Mouse (Mus musculus) hindbrain, embryonic 13.5 days (tissue): ENCODE results near the gene Kctd15. TPM values are rescaled to one million over a fixed set of nuclear protein-coding genes. Genes with fewer than 3 reads are reported as not detected.

ENCODE experiments used
- ATAC-seq: fragments of 200-750 bp; cut with Nextera tagmentation; 2 replicates; pipeline ENCODE4 v1.8.0; 2017; ENCODE audit warnings: moderate TSS enrichment; ENCODE audit not compliant: low FRiP score
- H3K27ac ChIP-seq: fragments of 300-500 bp; sonication (generic); 2 replicates; pipeline ENCODE4 v1.5.1; 2015; ENCODE audit warnings: inconsistent platforms, mild to moderate bottlenecking, moderate library complexity
- H3K27me3 ChIP-seq: fragments of 300-500 bp; sonication (generic); 2 replicates; pipeline ENCODE4 v1.6.1; 2015; ENCODE audit warnings: mild to moderate bottlenecking, inconsistent platforms
- H3K36me3 ChIP-seq: fragments of 300-500 bp; sonication (generic); 2 replicates; pipeline ENCODE4 v1.6.1; 2015; ENCODE audit warnings: mild to moderate bottlenecking, inconsistent platforms
- H3K4me1 ChIP-seq: fragments of 300-500 bp; sonication (generic); replicated peaks from 2 replicates; pipeline ENCODE4 v1.6.1; 2015; ENCODE audit warnings: inconsistent platforms
- H3K4me2 ChIP-seq: fragments of 300-500 bp; sonication (generic); 2 replicates; pipeline ENCODE4 v1.6.1; 2015; ENCODE audit warnings: inconsistent platforms, mild to moderate bottlenecking, moderate library complexity
- H3K4me3 ChIP-seq: fragments of 300-500 bp; sonication (generic); 2 replicates; pipeline ENCODE4 v1.5.1; 2015; ENCODE audit warnings: mild to moderate bottlenecking, inconsistent platforms
- H3K9ac ChIP-seq: fragments of 300-500 bp; sonication (generic); 2 replicates; pipeline ENCODE4 v1.6.1; 2015; ENCODE audit warnings: mild to moderate bottlenecking, inconsistent platforms
- H3K9me3 ChIP-seq: fragments of 300-500 bp; sonication (generic); 2 replicates; pipeline ENCODE4 v1.6.1; 2016; ENCODE audit warnings: inconsistent platforms
- WGBS: fragments of 180-500 bp; shearing (Covaris S2); methylation state at CpG from one replicate; pipeline ENCODE4 v1.1.7; 2015; 5-methylcytosine and 5-hydroxymethylcytosine counted together
- polyA plus RNA-seq: library from polyadenylated mRNA; unstranded; fragments of >200 nt; fragmentation: Nextera tagmentation; extraction: Ambion mirVana; gene quantifications from 2 replicates; pipeline ENCODE4 v1.2.1, GENCODE M21; 2015

The Kctd15 gene
- polyA plus RNA-seq, 1 experiment from 2014 or later, result 36.0 TPM

DNA sequence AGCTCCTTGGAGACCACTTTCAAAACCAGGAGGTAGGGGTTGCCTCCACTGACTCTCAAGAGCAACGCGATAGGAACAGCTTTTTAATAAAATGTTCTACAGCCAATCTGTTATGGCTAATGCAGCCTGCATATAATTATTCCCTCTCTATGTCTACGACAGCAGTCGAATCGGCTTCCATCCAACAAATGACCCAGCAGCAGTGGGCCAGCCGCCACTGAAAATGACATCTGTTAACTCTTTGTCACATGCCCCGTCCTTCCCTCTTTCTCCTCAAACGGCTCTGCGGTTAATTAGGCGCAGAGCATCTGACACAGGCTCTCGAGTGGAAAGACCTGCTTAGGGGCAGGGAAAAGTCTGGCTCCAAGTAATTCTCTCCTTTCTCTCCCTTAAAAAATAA is 49.8 kb downstream of the Kctd15 start:
- WGBS, result 4% methylated on average over 11 of the region's 11 CpGs
- H3K27ac ChIP-seq, result peak overlapping the region; percentile 87
- no peaks in the 10 kb centered on the region for H3K27me3 ChIP-seq
- no peak overlapping the region for H3K9ac ChIP-seq
- no peak overlapping the region for H3K4me3 ChIP-seq
- H3K4me1 ChIP-seq, result peaks cover 34% of the 10 kb centered on the region
- no peaks in the 10 kb centered on the region for H3K9me3 ChIP-seq
- peak overlapping the region; percentile 37 for H3K4me2 ChIP-seq
- ATAC-seq, result peak; percentile 67
- no peaks in the 10 kb centered on the region for H3K36me3 ChIP-seq

DNA sequence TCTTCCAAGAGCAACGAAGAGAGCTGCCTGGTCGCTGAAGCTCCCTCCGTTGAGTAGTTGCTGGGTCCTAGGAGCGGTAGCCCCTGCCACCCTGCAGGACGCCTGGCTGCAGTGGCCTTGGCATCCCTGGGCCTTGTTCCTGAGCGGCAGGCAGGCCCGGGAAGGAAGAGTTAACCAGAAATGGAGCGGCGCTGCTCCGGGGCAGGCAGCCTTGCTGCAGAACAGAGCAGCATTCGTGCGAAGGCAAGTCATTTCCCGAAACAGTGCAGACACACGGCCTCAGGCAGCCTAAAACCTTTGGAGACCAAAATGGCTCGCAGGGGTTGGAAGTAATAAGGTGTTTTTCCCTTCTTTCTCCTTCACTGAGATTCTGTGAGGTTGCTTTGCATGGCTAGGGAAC is 50.5 kb downstream of the Kctd15 start:
- no peaks in the 10 kb centered on the region for H3K27me3 ChIP-seq
- peaks cover 34% of the 10 kb centered on the region for H3K4me1 ChIP-seq
- H3K9ac ChIP-seq, result peak overlapping the region; percentile 51
- ATAC-seq, result peak; percentile 44; the same call in 1 of the 2 replicates
- H3K9me3 ChIP-seq, result no peaks in the 10 kb centered on the region
- H3K27ac ChIP-seq, result peak overlapping the region; percentile 87
- H3K36me3 ChIP-seq, result no peaks in the 10 kb centered on the region
- peak overlapping the region; percentile 37 for H3K4me2 ChIP-seq
- 20% methylated on average over 15 of the region's 15 CpGs for WGBS
- H3K4me3 ChIP-seq, result no peak overlapping the region

DNA sequence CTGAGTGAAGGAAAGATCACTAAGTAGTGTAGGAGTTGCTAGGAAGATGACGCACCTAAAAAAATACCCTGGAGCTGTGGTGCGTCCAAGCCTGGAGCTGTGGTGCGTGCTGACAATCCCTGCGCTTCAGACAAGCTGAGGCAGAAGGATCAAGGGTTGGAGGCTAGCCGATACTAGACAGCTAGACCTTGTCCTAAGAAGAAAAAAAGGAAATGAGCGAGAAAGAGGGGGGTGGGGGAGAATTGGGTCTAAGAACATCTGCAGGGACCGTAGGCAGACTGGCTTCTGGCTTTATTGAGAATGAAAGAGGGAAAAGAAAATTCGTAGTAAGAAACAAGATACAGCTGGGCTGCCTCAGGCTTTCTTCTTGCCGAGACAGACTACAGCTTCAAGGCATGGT is 58.0 kb downstream of the Kctd15 start:
- peaks cover 24% of the 10 kb centered on the region for H3K4me1 ChIP-seq
- ATAC-seq, result no peak
- H3K9me3 ChIP-seq, result no peaks in the 10 kb centered on the region
- H3K4me3 ChIP-seq, result no peak overlapping the region
- H3K4me2 ChIP-seq, result no peak overlapping the region
- H3K36me3 ChIP-seq, result no peaks in the 10 kb centered on the region
- 66% methylated on average over 9 of the region's 9 CpGs for WGBS
- H3K27ac ChIP-seq, result no peak overlapping the region
- H3K27me3 ChIP-seq, result no peaks in the 10 kb centered on the region
- no peak overlapping the region for H3K9ac ChIP-seq

DNA sequence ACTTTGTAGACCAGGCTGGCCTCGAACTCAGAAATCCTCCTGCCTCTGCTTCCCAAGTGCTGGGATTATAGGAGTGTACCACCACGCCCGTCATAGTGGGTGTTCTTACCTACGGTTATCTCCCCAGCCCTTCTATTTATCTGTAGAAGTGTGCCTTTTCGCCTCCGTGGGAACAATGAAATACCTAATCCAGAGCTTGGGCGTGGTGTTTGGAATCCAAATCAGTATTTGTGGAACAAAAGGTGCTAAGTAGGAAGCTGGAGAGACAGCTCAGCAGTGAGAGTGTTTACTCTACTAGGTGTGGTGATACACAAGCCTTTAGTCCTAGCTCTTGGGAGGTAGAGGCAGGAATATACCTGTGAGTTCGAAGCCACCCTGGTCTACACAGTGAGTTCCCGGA is 58.5 kb downstream of the Kctd15 start:
- H3K4me3 ChIP-seq, result no peak overlapping the region
- ATAC-seq, result no peak
- 90% methylated on average over 9 of the region's 9 CpGs for WGBS
- no peaks in the 10 kb centered on the region for H3K9me3 ChIP-seq
- H3K4me2 ChIP-seq, result no peak overlapping the region
- no peak overlapping the region for H3K27ac ChIP-seq
- no peaks in the 10 kb centered on the region for H3K36me3 ChIP-seq
- H3K4me1 ChIP-seq, result peaks cover 24% of the 10 kb centered on the region
- H3K9ac ChIP-seq, result no peak overlapping the region
- no peaks in the 10 kb centered on the region for H3K27me3 ChIP-seq

GRCm38 (mm10) chr7:34596531-34597235 is 59.8 kb downstream of the Kctd15 start:
- ATAC-seq, result no peak
- Histone ChIP-seq H3K27ac (peak overlapping the region; percentile 35), H3K36me3 (no peaks in the 10 kb centered on the region), H3K27me3 (no peaks in the 10 kb centered on the region), H3K4me1 (peaks cover 24% of the 10 kb centered on the region), H3K4me3 (no peak overlapping the region), H3K9me3 (no peaks in the 10 kb centered on the region), H3K4me2 (no peak overlapping the region), H3K9ac (no peak overlapping the region)
- WGBS, result 49% methylated on average over 12 of the region's 14 CpGs

DNA sequence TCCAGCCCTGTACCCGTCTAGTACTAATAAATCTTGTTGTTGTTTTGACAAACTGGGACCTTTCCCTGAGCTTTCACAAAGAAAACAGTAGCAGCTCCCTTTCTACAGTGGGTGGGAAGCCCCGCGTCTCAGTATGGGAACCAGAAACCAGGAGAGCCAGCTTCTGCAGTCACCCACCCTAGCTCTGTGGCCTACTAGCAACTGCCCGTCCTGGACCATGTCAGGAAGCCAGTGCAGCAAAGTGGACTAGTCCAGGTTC is 61.3 kb downstream of the Kctd15 start:
- 76% methylated on average over 4 of the region's 4 CpGs for WGBS
- H3K27ac ChIP-seq, result peak overlapping the region; percentile 77; the same call in 1 of the 2 replicates
- no peak for ATAC-seq

GRCm38 (mm10) chr7:34594501-34595306 is 61.8 kb downstream of the Kctd15 start:
- no peaks in the 10 kb centered on the region for H3K36me3 ChIP-seq
- no peaks in the 10 kb centered on the region for H3K9me3 ChIP-seq
- H3K9ac ChIP-seq, result peak overlapping the region; percentile 61; the same call in 1 of the 2 replicates
- WGBS, result 20% methylated on average over 18 of the region's 18 CpGs
- no peaks in the 10 kb centered on the region for H3K27me3 ChIP-seq
- peak overlapping the region; percentile 31 for H3K4me3 ChIP-seq
- peak; percentile 65; the same call in 1 of the 2 replicates for ATAC-seq
- H3K27ac ChIP-seq, result peak overlapping the region; percentile 77
- H3K4me1 ChIP-seq, result peaks cover 24% of the 10 kb centered on the region
- H3K4me2 ChIP-seq, result peak overlapping the region; percentile 53

More for the DNA sequence above, 61.3 kb downstream of the Kctd15 start:
- Histone ChIP-seq H3K27me3 (no peaks in the 10 kb centered on the region), H3K4me2 (no peak overlapping the region), H3K9me3 (no peaks in the 10 kb centered on the region), H3K4me1 (peaks cover 24% of the 10 kb centered on the region), H3K9ac (no peak overlapping the region), H3K36me3 (no peaks in the 10 kb centered on the region), H3K4me3 (no peak overlapping the region)

DNA sequence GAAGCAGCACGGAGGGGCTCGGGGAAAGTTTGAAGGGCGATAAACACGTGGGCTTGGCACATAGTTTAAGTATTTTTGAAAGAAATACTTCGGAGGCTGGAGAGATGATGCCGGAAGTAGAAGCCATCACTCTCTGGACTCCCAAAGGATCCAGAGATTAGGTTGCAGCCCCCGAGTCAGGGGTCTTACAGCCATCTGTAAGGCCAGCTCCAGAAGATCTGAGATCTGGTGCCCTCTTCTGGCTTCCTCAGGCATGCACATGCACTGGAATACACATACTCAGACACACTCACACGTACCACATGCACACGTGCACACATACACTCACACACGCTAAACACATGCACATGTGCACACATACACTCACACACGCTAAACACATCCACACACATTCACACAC is 65.8 kb downstream of the Kctd15 start:
- no peaks in the 10 kb centered on the region for H3K27me3 ChIP-seq
- 91% methylated on average over 11 of the region's 11 CpGs for WGBS

More for the DNA sequence above, 65.8 kb downstream of the Kctd15 start:
- Histone ChIP-seq H3K27ac (no peak overlapping the region), H3K4me3 (no peak overlapping the region), H3K4me2 (no peak overlapping the region), H3K36me3 (no peaks in the 10 kb centered on the region), H3K9ac (no peak overlapping the region), H3K9me3 (0 out of 2 replicates have a peak, but pooled peaks cover 7% of the 10 kb centered on the region), H3K4me1 (peaks cover 11% of the 10 kb centered on the region)
- no peak for ATAC-seq

Other genes with a start within 250 kb of the Kctd15 start
- 18.0 and 18.3 TPM in 2 replicates for gene Chst8, start 156.0 kb upstream of the Kctd15 start, polyA plus RNA-seq